Mouse (Mus musculus): Measurements from ENCODE around the gene Gm4792.
A peak's percentile ranks its signal among the peaks of the same experiment; 100 is the strongest.

The Gm4792 gene

DNA sequence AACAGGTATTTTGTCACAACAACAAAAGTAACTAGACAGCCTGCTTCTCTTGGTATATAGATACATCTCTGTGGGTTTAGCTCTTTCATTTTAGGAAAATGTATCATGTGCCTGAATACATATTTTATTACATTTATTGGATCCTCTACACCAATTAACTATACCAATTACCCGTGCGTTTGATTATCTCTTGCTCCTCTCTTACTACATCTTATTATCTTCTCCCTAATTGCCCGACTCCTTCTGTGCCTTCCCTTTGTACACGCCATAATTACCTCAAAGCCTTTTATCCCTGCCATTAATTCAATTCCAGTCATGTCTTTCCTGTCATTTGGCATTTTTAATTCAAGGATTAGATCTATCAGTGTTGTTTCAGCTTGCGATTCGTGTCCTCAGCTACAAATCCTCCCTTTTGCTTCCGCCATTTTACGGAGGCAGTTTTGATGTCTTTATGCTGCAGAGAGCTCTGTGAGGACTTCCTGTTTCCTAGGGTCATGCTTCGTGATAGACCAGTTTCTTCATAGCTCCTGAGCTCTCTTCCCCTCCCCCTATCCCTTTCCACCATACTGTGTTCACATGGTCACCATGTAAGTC lies 5.7 kb upstream of the Gm4792 start:
- DNase-seq (ENCODE audit: low read depth, low spot score): peak; percentile 28

DNA sequence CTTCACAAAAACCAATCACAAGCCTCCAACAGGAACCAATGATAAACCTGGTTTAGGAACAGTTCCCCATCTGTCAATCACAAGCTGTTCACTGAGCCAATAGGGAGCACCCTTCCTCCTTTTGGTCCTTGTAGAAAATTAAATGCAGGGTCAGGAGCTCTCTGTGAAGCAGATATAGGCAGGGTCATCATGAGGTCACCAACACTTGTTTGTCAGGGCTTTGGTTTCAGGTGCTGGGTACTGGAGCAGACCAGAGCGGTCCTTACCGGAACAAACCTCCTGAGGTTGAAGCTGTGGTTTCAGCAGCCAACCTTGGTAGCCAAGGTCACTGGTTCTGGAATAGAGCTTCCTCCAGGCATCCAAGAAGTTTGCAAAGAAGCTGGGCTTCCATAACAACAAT lies 798 bp upstream of the Gm4792 start:
- peak; percentile 16 for DNase-seq (ENCODE audit: low read depth, low spot score)

DNA sequence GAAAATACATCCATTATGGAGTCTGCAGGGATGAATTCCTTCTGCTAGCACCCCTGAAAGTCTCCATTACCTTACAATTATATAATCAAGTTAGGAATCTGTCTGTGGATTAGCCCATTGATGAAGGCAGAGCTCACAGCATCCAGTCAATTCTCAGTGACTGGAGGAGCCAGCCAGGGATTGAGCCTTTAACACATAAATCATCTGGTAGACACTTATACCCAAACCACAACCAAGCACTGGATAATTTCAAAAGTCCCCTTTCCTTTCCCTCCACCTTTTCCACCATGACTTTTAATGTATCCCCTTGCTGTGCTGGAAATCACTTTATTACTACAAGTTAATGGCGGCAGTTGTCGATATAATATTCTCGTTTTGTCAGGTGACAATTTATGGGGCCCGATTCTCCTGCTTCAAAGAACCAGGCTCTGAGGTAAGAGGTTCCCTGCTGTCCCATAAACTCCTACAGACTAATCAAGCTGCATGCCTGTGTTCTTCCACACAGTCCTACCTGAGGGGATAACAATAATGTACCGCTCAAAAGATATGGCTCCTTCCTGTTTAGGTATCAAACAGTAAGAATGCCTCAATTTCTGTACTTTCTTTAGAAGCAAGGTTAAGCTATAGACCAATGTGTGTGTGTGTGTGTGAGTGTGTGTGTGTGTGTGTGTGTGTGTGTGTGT lies 2.4 kb downstream of the Gm4792 start:
- DNase-seq (ENCODE audit: low read depth, low spot score): no peak

DNA sequence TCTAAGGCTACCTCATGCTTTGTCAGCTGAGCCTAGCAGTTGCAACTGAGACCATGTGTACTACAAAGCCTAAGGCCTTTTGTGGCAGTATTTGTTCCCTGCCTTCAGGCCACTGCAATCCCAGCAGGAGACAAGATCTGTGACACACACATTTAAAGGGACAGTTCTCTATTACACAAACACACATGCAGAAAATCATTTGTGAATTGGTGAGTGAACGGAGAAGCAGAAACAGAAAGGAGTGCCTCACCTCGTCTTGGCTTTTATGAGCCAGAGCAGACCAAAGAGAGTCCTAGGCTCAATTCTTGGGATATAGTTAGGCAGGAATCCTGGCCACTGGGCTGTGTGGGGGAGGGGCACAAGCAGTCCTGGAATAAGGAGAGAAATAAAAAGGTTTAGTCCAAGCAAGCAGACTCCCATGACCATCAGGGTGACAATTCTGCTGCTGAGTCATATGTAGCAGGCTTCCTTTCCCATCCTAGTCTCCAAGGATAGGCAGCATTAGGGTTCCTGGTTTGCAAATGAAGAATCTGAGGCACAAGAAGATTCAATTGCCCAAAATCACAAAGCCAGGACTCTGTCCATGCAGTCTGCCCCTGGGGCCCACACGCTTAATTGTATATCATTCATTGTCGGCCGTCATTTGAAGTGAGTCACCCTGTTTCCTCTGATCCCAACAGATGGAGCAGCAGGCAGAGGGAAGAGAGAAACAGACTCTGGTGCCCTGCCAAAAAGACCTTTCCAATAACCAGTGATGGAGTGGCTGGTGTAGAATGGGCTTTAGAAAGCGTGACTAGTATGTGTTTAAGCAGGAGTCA lies 3.4 kb downstream of the Gm4792 start:
- DNase-seq (ENCODE audit: low read depth, low spot score): no peak

DNA sequence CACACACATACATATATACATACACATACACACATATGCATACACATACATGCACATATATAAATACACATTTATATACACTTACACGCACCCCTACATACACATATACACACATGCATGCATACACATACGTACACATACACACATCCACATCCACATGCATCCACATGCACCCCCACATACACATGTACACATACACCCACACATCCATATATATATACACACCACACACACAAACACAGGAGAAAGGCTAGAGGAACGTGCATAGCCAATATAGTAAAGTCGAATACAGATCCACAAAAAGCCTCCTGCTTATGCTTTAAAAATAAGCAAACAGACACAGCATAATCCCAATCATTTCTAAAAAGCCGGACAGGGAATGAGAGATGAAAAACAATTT lies 4.1 kb downstream of the Gm4792 start:
- no peak for DNase-seq (ENCODE audit: low read depth, low spot score)

DNA sequence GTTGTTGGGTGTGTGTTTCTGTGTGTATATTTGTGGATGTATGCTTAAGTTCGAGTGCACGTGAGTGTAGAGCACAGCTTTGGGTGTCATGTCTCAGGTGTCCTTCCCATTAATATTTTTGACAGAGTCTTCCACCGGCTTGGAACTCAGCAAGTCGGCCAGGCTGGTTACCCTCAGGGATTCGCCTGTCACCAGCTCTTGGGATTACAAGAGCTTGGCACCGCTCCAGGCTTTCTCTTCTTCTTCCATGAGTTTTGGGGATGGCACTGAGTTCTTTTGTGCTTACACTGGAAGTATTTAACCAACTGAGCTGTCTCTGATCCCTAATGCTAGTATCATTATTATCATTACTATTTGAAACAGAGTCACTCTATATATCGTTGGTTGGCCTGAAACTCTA lies 15.7 kb downstream of the Gm4792 start:
- DNase-seq (ENCODE audit: low read depth, low spot score): no peak

DNA sequence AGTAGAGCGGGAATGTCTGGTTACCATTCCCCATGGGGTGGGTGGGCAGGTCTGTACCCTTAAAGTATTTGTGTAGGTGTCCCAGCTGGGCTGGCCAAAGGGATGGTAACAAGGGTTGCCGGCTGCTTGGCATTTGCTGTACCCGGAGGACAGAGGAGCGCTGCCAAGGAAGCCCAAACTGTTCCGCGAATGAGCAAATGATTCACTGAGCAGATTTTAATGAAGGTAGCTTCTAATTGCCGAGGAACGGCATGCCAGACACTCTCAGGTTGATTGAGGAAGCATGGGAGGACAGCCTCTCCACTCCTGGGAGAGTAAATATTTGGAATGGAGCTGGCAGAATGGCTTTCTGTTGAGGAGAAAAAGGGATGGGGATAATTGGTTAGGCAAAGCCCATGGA lies 16.3 kb downstream of the Gm4792 start:
- no peak for DNase-seq (ENCODE audit: low read depth, low spot score)

DNA sequence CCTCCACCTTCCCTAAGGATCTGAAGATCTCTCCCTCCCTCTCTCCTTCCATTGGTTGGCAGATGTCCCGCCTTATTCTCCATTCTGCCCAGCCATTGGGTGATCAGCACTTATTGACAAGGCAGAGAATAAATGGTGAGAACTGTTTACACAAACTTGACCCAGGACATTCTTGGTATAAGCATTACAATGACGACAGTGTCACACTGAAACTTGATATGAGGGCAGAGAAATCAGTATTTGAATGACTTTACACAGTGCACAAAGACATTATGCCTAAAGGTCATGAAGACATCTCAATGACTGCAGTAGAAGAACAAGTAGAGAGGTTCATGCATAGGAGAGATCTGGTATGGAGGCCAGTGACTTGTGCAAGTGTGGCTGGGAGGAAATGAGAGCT lies 22.0 kb downstream of the Gm4792 start:
- DNase-seq (ENCODE audit: low read depth, low spot score): peak; percentile 90

DNA sequence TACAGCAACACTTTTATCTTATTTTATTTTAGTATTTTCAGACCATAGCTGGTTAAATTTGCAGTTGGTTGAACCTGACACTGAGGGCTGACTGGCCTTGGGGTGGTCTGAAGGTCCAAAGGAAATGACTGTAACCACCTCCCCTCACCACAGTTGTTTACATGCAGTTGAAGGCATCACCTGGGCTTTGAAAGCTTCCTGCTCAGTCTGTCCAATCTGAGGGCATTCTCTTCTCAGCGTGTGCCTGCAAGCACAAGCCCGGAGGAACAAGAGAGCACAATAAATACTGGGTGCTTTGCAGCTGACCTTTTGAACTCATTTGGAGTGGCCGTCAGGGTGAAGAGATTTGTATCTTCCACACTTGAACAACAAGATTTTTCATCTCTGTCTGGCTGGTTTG lies 23.2 kb downstream of the Gm4792 start:
- no peak for DNase-seq (ENCODE audit: low read depth, low spot score)

DNA sequence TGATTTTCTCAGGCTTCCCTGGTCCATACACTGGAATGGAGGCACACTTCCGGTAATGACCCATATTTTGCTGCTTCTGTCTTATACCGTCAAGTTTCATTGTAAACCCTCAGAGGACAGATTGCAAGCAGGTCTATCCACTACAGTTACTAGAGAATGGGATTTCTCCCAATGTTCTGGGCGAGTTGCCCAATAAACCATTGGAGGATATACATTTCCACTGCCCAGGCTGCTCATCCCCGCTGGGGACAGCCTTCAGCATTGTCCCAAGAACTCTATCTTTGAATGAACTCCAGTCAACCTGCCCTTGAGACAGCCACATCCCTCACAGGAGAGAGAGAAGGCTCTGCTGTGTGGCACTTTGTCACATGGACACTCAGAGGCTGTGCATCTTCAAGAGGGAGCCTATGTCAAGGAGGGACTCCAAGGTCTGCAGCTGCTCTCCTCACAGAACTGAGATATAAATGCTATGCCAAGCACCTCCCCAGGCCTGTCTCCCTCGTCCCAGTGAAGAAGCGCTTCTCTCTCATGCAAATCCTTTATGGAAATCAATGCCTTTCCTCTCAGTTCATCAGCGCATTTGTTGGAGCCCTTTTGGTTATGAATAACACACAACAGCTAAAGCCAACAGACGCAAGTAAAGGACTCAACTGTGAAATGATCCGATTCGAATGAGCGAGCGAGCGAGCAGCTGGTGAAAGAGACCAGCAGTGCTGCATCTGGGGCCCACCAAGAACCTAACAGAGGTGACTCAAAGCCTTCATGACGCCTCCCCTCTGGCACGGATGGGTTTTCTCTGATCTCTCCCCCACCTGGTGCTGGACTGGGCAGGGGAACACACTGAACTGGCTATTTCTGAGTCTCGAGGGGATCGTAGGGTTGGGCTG lies 32.6 kb downstream of the Gm4792 start:
- DNase-seq (ENCODE audit: low read depth, low spot score): no peak

DNA sequence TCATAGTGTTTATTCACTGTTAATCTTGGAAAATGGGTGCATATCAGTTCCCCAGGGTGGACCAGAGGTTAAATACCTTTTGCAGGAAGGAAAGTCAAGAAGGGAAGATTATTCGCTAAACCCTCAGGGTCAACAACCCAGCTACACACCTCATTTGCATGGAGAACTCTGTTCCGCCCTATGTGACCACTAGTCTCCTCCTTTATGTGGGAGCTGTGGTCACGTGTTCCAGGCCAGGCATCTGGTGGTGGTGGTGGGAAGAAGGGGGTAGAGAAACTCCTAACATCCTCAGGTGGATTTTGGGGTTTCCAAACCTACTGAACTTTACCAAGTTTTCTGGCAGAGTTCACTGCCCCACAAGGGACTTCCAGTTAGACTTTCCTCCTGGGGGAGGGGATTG lies 35.3 kb downstream of the Gm4792 start:
- DNase-seq (ENCODE audit: low read depth, low spot score): peak; percentile 54

DNA sequence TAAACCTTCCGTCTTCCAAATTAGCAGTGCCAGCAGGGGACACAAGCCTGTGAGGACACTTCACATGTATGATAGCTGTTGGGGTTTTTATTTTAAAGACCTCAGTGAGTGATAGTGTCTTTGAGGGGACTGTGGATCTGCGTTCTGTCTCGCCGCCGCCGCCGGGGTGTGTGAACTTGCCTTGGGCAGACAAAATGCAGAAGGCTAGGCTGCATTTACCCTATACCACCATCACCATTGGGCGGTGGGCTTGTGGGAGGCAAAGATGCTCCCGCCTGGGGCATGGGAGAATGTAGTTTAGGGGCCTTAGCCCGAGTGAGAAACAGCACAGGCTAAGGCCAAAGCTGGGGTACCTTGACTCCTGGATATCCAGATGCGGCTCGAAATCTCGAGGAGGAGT lies 35.9 kb downstream of the Gm4792 start:
- peak; percentile 15 for DNase-seq (ENCODE audit: low read depth, low spot score)

DNA sequence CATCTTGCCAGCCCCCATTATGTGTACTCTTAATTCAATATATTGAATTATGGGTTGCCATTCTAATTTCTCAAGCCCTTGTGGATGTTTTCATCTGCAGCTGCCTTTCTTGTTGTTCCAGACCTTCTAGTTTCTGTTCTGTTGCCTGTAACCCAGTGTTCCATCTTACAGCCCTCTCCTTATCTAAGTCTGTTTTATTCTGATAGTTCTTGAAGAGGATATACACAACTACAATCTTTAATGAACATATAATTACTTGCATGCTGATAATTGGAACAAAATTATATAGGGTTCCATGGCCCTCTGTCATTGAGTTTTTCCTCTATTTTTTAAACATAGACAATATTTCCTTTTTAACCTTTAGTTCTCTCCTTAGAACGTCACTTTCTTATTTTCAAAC lies 38.0 kb downstream of the Gm4792 start:
- no peak for DNase-seq (ENCODE audit: low read depth, low spot score)

DNA sequence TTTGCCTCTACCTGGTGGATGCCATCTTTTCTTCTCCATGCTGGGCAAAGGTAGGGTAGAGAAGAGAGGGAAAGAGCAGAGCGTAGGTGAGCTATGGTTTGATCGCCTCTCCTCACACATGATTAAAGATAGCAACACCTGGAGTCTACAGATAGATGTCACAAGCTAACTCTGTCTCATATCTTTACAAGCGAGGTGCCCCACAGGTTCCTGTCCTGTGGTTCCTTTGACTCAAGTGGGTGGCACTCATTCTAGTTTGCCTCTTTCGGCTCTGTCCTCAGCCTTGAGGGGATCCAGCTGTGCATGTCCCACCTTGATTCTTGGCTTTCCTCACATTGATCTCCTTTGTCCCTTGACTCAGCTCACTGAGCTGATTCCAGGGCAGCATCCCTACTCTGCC lies 42.0 kb downstream of the Gm4792 start:
- no peak for DNase-seq (ENCODE audit: low read depth, low spot score)

DNA sequence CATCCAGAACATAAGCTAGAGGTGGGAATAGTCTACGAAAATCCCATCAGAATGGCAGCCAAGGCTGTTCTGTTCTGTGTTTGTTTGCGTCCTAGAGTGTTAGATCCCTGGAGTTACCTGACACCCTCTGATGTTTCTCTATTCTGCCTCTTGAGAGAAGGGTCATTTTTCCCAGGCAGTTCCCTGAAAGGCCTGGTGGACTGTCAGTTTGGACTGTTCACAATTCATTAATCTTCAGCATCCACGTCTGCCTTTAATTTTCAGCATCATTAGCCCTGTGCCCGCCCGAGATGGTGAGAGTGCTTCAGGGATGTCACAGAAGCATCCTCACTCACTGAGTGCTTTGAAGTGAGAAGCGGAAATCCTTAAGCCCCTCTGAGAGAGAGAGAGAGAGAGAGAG lies 42.8 kb downstream of the Gm4792 start:
- no peak for DNase-seq (ENCODE audit: low read depth, low spot score)

DNA sequence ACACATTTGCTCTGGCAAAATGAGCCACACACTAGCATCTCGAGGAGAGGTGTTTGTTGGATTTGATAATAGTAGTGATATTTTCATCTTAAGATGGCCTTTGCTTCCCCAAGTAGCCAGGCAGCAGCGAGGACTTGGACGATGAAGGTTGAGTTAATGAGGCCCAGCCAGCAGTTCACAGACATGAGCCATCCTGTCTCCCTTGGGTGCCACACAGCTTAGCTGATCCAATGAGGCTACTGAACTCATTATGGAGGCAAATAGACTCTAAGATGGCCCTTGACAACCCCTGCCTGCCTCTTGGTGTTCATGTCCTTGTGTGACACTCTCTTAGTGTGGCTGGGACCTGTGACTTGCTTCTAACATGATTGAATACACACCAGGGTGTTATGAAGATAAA lies 43.7 kb downstream of the Gm4792 start:
- DNase-seq (ENCODE audit: low read depth, low spot score): no peak

DNA sequence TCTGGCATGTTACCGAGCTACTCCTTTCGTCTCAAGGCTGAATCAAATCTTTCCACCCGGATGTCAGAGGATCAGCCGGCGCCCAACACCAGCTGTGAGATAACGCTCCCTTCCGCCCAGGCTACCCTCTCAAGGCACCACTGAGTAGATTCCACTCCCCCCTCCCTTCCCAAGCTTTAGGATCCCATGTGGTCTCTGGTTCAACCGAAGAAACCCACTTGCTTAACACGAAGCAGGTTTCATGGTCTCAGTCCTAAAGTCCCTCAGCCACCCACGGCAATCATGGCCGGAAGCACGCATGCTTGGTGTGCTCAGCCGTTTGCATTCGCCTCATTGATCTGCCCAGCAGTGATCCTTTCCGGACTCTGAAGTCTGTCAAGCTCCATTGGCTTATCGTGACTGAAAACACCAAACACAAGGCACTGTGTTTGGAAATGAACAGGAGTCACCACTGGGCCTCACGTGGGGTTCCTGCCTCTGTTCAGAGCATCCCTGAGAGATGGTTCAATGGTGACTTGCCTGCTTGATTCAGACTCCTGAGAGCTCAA lies 45.2 kb downstream of the Gm4792 start:
- no peak for DNase-seq (ENCODE audit: low read depth, low spot score)

DNA sequence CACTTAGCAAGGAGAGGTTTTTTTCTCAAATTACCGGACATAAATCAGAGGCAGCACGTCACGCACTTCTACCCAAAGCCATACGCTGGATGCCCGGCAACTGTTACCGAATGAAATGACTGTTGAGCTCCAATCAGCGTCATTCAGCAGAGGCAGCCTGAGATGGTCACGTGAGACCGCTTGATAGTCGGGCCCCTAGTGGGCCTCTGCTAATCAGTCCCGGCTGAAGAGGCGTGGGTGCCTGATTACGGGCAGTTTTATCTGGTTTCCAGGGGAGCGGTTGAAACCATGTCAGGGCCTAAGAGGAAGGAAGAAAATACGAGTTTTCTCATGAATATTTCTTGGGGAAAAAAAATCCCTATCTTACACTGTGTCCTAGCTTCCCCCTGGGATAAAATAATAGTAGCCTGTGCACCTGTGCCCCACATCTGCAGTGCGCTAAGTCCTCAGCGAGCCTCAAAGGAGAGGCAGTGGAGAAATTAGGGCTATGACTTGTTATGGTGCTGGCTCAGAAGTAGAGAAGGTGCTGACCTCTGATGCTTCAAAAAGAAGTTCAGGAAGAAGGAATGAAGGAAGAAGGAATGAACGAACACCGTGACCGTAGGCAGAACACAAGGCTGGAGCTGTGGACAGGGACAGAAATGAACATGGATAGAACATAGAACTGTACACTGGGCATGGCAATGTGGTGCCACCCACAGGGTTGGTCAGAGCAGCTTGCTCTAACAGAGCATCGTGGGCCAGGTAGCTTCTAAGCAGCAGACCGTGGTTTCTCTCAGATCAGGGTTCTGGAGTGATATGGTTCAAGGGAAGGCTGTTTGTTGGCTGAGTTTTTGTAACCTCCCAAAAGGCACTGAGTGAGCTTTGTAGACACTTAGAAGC lies 48.7 kb downstream of the Gm4792 start:
- DNase-seq (ENCODE audit: low read depth, low spot score): peak; percentile 49

DNA sequence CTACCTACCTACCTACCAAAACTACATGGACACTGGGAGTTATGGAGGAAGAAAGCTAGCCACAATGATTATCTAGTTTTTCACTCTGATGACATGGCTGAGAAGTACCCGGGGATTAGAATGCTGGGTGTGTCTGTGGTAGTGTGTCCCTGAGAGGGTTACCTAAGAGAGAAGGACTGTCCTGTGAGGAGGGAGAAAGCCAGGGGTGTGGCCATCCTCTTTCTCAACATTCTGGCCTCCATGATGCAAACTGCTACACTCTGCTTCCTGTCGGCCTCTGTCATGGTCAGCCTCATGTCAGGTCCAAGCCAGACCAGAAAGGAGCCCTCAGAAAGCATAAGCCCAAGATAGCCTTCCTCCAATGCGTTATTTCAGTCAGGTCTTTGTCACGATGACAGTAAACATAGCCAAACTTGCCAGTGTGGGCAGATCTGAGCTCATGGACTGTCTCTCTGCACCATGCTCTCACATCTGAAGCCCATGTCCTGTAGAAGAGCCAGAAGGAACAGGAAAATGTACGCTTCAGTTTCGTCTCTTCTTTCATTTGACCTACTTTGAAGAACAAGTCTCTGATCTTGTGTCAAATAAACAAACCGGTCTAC lies 50.7 kb downstream of the Gm4792 start:
- DNase-seq (ENCODE audit: low read depth, low spot score): no peak

All from R1 (cell line).